Mouse (Mus musculus) midbrain, postnatal 0 days (tissue): ENCODE measurements around the gene Zfp42. TPM values are rescaled to one million over a fixed set of nuclear protein-coding genes. Genes with fewer than 3 reads are reported as not detected.

Experiments
- ATAC-seq: fragments of 200-750 bp; cut with Nextera tagmentation; 2 replicates; pipeline ENCODE4 v1.8.0; 2017; ENCODE audit warnings: moderate number of reproducible peaks, mild to moderate bottlenecking, moderate TSS enrichment, moderate library complexity; ENCODE audit not compliant: low FRiP score
- DNase-seq: peaks from one replicate; pipeline ENCODE4 v3.0.0-alpha.2; 2015; ENCODE audit warnings: low spot score
- H3K27ac ChIP-seq: fragments of 300-500 bp; sonication (generic); 2 replicates; pipeline ENCODE4 v1.5.1; 2014; ENCODE audit warnings: low read depth, mild to moderate bottlenecking, low read length, mixed read lengths
- H3K27me3 ChIP-seq: fragments of 300-500 bp; sonication (generic); 2 replicates; pipeline ENCODE4 v1.6.1; 2014; ENCODE audit warnings: low read length, control low read depth, mixed read lengths; ENCODE audit not compliant: insufficient read depth
- H3K36me3 ChIP-seq: fragments of 300-500 bp; sonication (generic); 2 replicates; pipeline ENCODE4 v1.6.1; 2014; ENCODE audit warnings: low read length, control low read depth, mixed read lengths; ENCODE audit not compliant: insufficient read depth
- H3K4me1 ChIP-seq: fragments of 300-500 bp; sonication (generic); 2 replicates; pipeline ENCODE4 v1.6.1; 2014; ENCODE audit warnings: mild to moderate bottlenecking, control low read depth, antibody characterized with exemption, low read length, mixed read lengths; ENCODE audit not compliant: insufficient read depth
- H3K4me2 ChIP-seq: fragments of 300-500 bp; sonication (generic); 2 replicates; pipeline ENCODE4 v1.6.1; 2014; ENCODE audit warnings: low read depth, mild to moderate bottlenecking, low read length, mixed read lengths; ENCODE audit not compliant: poor library complexity, severe bottlenecking
- H3K4me3 ChIP-seq: fragments of 300-500 bp; sonication (generic); 2 replicates; pipeline ENCODE4 v1.5.1; 2014; ENCODE audit warnings: low read depth, mild to moderate bottlenecking, low read length, moderate library complexity
- H3K9ac ChIP-seq: fragments of 300-500 bp; sonication (generic); replicated peaks from 2 replicates; pipeline ENCODE4 v1.6.1; 2014; ENCODE audit warnings: mild to moderate bottlenecking, low read length, moderate library complexity, mixed read lengths; ENCODE audit not compliant: poor library complexity, severe bottlenecking
- H3K9me3 ChIP-seq: fragments of 300-500 bp; sonication (generic); 2 replicates; pipeline ENCODE4 v1.6.1; 2016; ENCODE audit warnings: low read length, control low read depth
- CTCF ChIP-seq: IDR thresholded peaks from 2 replicates; pipeline ENCODE4 v1.5.1; 2016; ENCODE audit warnings: antibody characterized with exemption, mild to moderate bottlenecking
- WGBS: fragments of 180-500 bp; shearing (Covaris S2); extraction: QIAGEN DNeasy Blood & Tissue Kit; methylation state at CpG from one replicate; pipeline ENCODE4 v1.1.7; 2014; 5-methylcytosine and 5-hydroxymethylcytosine counted together
- polyA plus RNA-seq: library from polyadenylated mRNA; unstranded; fragments of >200 nt; fragmentation: Nextera tagmentation; extraction: Ambion mirVana; gene quantifications from 2 replicates; pipeline ENCODE4 v1.2.1, GENCODE M21; 2015
- total RNA-seq: library from RNA; depleted of rRNA; stranded (reverse); fragments of >200 nt; gene quantifications from 2 replicates; pipeline ENCODE4 v1.2.3, GENCODE M21; 2014

Gene Zfp42
- total and polyA plus RNA-seq, 2 experiments from 2014 or later, result not detected

- no peak for TF ChIP-seq CTCF
- Histone ChIP-seq H3K9me3 (no peaks in the 10 kb centered on the region), H3K4me2 (no peak overlapping the region), H3K36me3 (no peaks in the 10 kb centered on the region), H3K4me3 (no peak overlapping the region), H3K4me1 (no peaks in the 10 kb centered on the region), H3K27ac (no peak overlapping the region), H3K27me3 (no peaks in the 10 kb centered on the region), H3K9ac (no peak overlapping the region)
- 91% methylated on average over 21 of the region's 21 CpGs for WGBS
- DNase-seq, result no peak
- ATAC-seq, result no peak
Measured at GRCm38 (mm10) chr8:43295826-43296225, 11.0 kb downstream of the Zfp42 start.

- no peak overlapping the region for H3K4me3 ChIP-seq
- no peaks in the 10 kb centered on the region for H3K9me3 ChIP-seq
- no peak for TF ChIP-seq CTCF
- no peaks in the 10 kb centered on the region for H3K27me3 ChIP-seq
- H3K9ac ChIP-seq, result no peak overlapping the region
- H3K4me1 ChIP-seq, result no peaks in the 10 kb centered on the region
- H3K27ac ChIP-seq, result no peak overlapping the region
- no peak overlapping the region for H3K4me2 ChIP-seq
- no peak for DNase-seq
- 92% methylated on average over 4 of the region's 4 CpGs for WGBS
- ATAC-seq, result no peak
- H3K36me3 ChIP-seq, result no peaks in the 10 kb centered on the region
Measured at GRCm38 (mm10) chr8:43294191-43294590, 12.6 kb downstream of the Zfp42 start.

DNA sequence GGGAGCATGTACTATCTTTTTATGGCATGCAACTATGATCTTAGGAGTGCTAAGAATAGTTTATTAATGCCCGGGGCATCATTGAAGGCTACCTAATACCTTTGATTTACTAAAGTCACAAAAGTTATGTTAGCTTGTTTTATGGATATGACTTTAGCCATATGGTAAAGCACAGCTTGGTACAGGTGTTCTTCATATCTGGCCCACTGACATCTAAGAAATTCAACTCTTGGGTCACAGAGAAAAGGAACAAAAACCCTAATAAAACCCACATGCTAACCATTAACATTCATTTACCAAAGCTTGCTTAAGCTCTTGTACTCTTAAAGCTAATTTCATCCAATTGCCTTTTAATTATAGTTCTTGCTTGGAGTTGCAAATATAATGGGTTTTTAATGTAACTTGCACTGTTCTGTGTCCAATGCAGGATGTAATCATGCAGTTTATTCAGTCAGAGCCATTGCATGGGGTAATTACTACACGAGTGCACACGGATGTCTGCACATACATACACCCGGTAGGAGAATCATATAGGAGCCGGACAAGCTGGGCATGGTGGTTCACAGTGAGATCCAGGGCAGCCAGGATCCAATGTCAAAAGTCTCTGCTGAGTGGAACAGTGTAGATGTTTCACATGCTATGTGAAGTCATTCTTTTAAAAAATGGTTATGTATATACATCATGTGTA lies 16.2 kb downstream of the Zfp42 start:
- WGBS, result 93% methylated on average over 5 of the region's 5 CpGs
- H3K27ac ChIP-seq, result no peak overlapping the region
- no peak for TF ChIP-seq CTCF
- no peak overlapping the region for H3K4me2 ChIP-seq
- no peaks in the 10 kb centered on the region for H3K27me3 ChIP-seq
- no peak for ATAC-seq
- H3K9me3 ChIP-seq, result no peaks in the 10 kb centered on the region
- H3K36me3 ChIP-seq, result no peaks in the 10 kb centered on the region
- DNase-seq, result no peak
- no peaks in the 10 kb centered on the region for H3K4me1 ChIP-seq
- no peak overlapping the region for H3K9ac ChIP-seq
- no peak overlapping the region for H3K4me3 ChIP-seq

GRCm38 (mm10) chr8:43289781-43290180 lies 17.0 kb downstream of the Zfp42 start:
- no peak overlapping the region for H3K27ac ChIP-seq
- no peak for ATAC-seq
- no peaks in the 10 kb centered on the region for H3K36me3 ChIP-seq
- H3K4me3 ChIP-seq, result no peak overlapping the region
- no peaks in the 10 kb centered on the region for H3K9me3 ChIP-seq
- no peak for DNase-seq
- no peaks in the 10 kb centered on the region for H3K4me1 ChIP-seq
- 95% methylated on average over 5 of the region's 5 CpGs for WGBS
- TF ChIP-seq CTCF, result no peak
- H3K27me3 ChIP-seq, result no peaks in the 10 kb centered on the region
- H3K4me2 ChIP-seq, result no peak overlapping the region
- H3K9ac ChIP-seq, result no peak overlapping the region

- no peak for DNase-seq
- Histone ChIP-seq H3K9me3 (no peaks in the 10 kb centered on the region), H3K4me2 (no peak overlapping the region), H3K4me3 (no peak overlapping the region), H3K4me1 (no peaks in the 10 kb centered on the region), H3K27ac (no peak overlapping the region), H3K9ac (no peak overlapping the region), H3K27me3 (no peaks in the 10 kb centered on the region), H3K36me3 (no peaks in the 10 kb centered on the region)
- no peak for TF ChIP-seq CTCF
- WGBS, result 85% methylated on average over 1 of the region's 1 CpGs
- no peak for ATAC-seq
Measured at GRCm38 (mm10) chr8:43288840-43289239, 17.9 kb downstream of the Zfp42 start.

DNA sequence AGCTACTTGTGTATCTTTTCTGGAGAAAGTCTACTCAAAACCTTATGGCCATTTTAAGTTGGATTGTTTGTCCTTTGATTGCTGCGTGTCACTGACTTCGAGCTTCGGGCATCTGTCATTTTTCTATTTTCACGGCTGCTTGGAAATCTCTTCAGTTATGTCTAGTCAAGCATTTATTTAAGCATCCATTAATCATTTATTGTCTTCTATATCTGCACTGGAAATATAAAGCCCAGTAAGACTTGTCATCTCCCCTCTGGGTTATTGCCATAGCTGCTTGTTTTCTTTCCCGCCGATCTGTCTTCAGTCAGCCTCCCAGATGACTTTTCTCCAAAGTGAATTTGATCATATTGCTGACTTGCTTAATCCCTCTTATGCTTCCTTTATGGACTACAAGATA lies 19.3 kb downstream of the Zfp42 start:
- Histone ChIP-seq H3K9ac (no peak overlapping the region), H3K36me3 (no peaks in the 10 kb centered on the region), H3K4me3 (no peak overlapping the region), H3K27ac (no peak overlapping the region), H3K9me3 (no peaks in the 10 kb centered on the region), H3K4me1 (no peaks in the 10 kb centered on the region), H3K4me2 (no peak overlapping the region), H3K27me3 (no peaks in the 10 kb centered on the region)
- no peak for DNase-seq
- no peak for ATAC-seq
- WGBS, result 90% methylated on average over 6 of the region's 6 CpGs
- TF ChIP-seq CTCF, result no peak
